Mouse (Mus musculus) sigmoid colon, adult 10 weeks (tissue): ENCODE data around the gene Lpar3. TPM values are rescaled to one million over a fixed set of nuclear protein-coding genes. Genes with fewer than 3 reads are reported as not detected.

Experiments
- polyA plus RNA-seq: library from polyadenylated mRNA; stranded (reverse); fragments of 350-450 nt; fragmentation: Illumina TruSeq; extraction: RNeasy Lipid Tissue Mini Kit (QIAGEN cat#74804); gene quantifications from one replicate; pipeline ENCODE4 v1.2.3, GENCODE M21; 2014; ENCODE audit warnings: low read depth, low replicate concordance

Gene Lpar3
- 1.6 TPM for polyA plus RNA-seq

GRCm38 (mm10) chr3:146220776-146221486, at the start of gene Lpar3:
Lpar3 (plus strand) TSS chr3:146220963.

Other genes starting within 250 kb of the Lpar3 start
- gene Syde2, start 233.1 kb upstream of the Lpar3 start, polyA plus RNA-seq, result 11.6 TPM
- 0.88 TPM for gene Wdr63, start 112.8 kb upstream of the Lpar3 start, polyA plus RNA-seq
- 0.50 TPM for gene Mcoln3, start 103.5 kb upstream of the Lpar3 start, polyA plus RNA-seq
- 37.2 TPM for gene Mcoln2, start 71.1 kb upstream of the Lpar3 start, polyA plus RNA-seq
- 82.9 TPM for gene Ssx2ip, start 183.7 kb downstream of the Lpar3 start, polyA plus RNA-seq
- gene Ctbs, start 228.8 kb downstream of the Lpar3 start, polyA plus RNA-seq, result 28.3 TPM